Mouse (Mus musculus): Measurements from ENCODE around the gene Tspan14. TPM values are rescaled to one million over a fixed set of nuclear protein-coding genes. Genes with fewer than 3 reads are reported as not detected.

The Tspan14 gene
- polyA plus RNA-seq, 2 experiments, result 22.0 to 25.4 TPM

GRCm38 (mm10) chr14:40958083-40958985 lies 8.3 kb downstream of the Tspan14 start:
- Histone ChIP-seq H3K9me3 (ENCODE audit: control insufficient read depth, low read length) (no peaks in the 10 kb centered on the region), H3K27ac (peak overlapping the region; percentile 52), H3K36me3 (replicated peaks; ENCODE audit: control insufficient read depth, insufficient read depth, low read depth) (no peaks in the 10 kb centered on the region), H3K4me2 (ENCODE audit: low read depth) (peak overlapping the region; percentile 36), H3K9ac (replicated peaks) (0 out of 2 replicates have a peak overlapping the region, but pooled peaks have one; percentile 27), H3K27me3 (ENCODE audit: control insufficient read depth, insufficient read depth, low read length) (no peaks in the 10 kb centered on the region), H3K4me1 (replicated peaks; ENCODE audit: control insufficient read depth in 2 of 2, insufficient read depth in 2 of 2, low read length in 1 of 2) (peaks cover 81 to 85% of the 10 kb centered on the region in 2 experiments), H3K4me3 (ENCODE audit: insufficient read depth in 1 of 2, low read depth in 2 of 2, low read length in 2 of 2) (no peak overlapping the region)
- ATAC-seq (ENCODE audit: insufficient read depth) (no peak), DNase-seq (ENCODE audit: low read depth in 3 of 3, low spot score in 3 of 3) (no peak)
- no peak for TF ChIP-seq CTCF (IDR thresholded peaks at IDR 0.05; ENCODE audit: low read depth)
- TF ChIP-seq EP300 (IDR thresholded peaks at IDR 0.05; ENCODE audit: low read depth), result no peak
- 24% methylated on average over 4 of the region's 4 CpGs for WGBS (ENCODE audit: insufficient replicate concordance)

- no peak overlapping the region for H3K4me3 ChIP-seq (ENCODE audit: insufficient read depth in 1 of 2, low read depth in 2 of 2, low read length in 2 of 2)
- 0 out of 2 replicates have a peak overlapping the region, but pooled peaks have one; percentile 27 for H3K9ac ChIP-seq (replicated peaks)
- ATAC-seq (ENCODE audit: insufficient read depth), result no peak
- H3K36me3 ChIP-seq (replicated peaks; ENCODE audit: control insufficient read depth, insufficient read depth, low read depth), result no peaks in the 10 kb centered on the region
- 44% methylated on average over 3 of the region's 3 CpGs for WGBS (ENCODE audit: insufficient replicate concordance)
- H3K4me2 ChIP-seq (ENCODE audit: low read depth), result peak overlapping the region; percentile 36; the same call in 1 of the 2 replicates
- no peak for DNase-seq (ENCODE audit: low read depth in 3 of 3, low spot score in 3 of 3)
- peaks cover 73 to 80% of the 10 kb centered on the region in 2 experiments for H3K4me1 ChIP-seq (replicated peaks; ENCODE audit: control insufficient read depth in 2 of 2, insufficient read depth in 2 of 2, low read length in 1 of 2)
- TF ChIP-seq EP300 (IDR thresholded peaks at IDR 0.05; ENCODE audit: low read depth) (no peak), CTCF (IDR thresholded peaks at IDR 0.05; ENCODE audit: low read depth) (no peak)
- no peaks in the 10 kb centered on the region for H3K9me3 ChIP-seq (ENCODE audit: control insufficient read depth, low read length)
- H3K27me3 ChIP-seq (ENCODE audit: control insufficient read depth, insufficient read depth, low read length), result no peaks in the 10 kb centered on the region
- peak overlapping the region; percentile 52 for H3K27ac ChIP-seq
Observed at GRCm38 (mm10) chr14:40957607-40958006, 9.0 kb downstream of the Tspan14 start.

GRCm38 (mm10) chr14:40956252-40957146 lies 10.1 kb downstream of the Tspan14 start:
- Histone ChIP-seq H3K36me3 (replicated peaks; ENCODE audit: control insufficient read depth, insufficient read depth, low read depth) (no peaks in the 10 kb centered on the region), H3K4me3 (ENCODE audit: insufficient read depth in 1 of 2, low read depth in 2 of 2, low read length in 2 of 2) (no peak overlapping the region), H3K27me3 (ENCODE audit: control insufficient read depth, insufficient read depth, low read length) (no peaks in the 10 kb centered on the region), H3K27ac (peak overlapping the region; percentile 40), H3K4me1 (replicated peaks; ENCODE audit: control insufficient read depth in 2 of 2, insufficient read depth in 2 of 2, low read length in 1 of 2) (peaks cover 63 to 73% of the 10 kb centered on the region in 2 experiments), H3K9me3 (ENCODE audit: control insufficient read depth, low read length) (no peaks in the 10 kb centered on the region), H3K4me2 (ENCODE audit: low read depth) (peak overlapping the region; percentile 29), H3K9ac (replicated peaks) (peak overlapping the region; percentile 48)
- peak; percentile 71 for ATAC-seq (ENCODE audit: insufficient read depth)
- 21% methylated on average over 13 of the region's 13 CpGs for WGBS (ENCODE audit: insufficient replicate concordance)
- DNase-seq (ENCODE audit: low read depth in 3 of 3, low spot score in 3 of 3), result peak in 1 of 3 experiments; percentile 52
- TF ChIP-seq CTCF (IDR thresholded peaks at IDR 0.05; ENCODE audit: low read depth) (peak; percentile 40), EP300 (IDR thresholded peaks at IDR 0.05; ENCODE audit: low read depth) (no peak)

GRCm38 (mm10) chr14:40955596-40956251 lies 10.9 kb downstream of the Tspan14 start:
- 27% methylated on average over 10 of the region's 10 CpGs for WGBS (ENCODE audit: insufficient replicate concordance)
- H3K27me3 ChIP-seq (ENCODE audit: control insufficient read depth, insufficient read depth, low read length), result no peaks in the 10 kb centered on the region
- H3K36me3 ChIP-seq (replicated peaks; ENCODE audit: control insufficient read depth, insufficient read depth, low read depth), result no peaks in the 10 kb centered on the region
- H3K4me2 ChIP-seq (ENCODE audit: low read depth), result peak overlapping the region; percentile 29
- H3K4me1 ChIP-seq (replicated peaks; ENCODE audit: control insufficient read depth in 2 of 2, insufficient read depth in 2 of 2, low read length in 1 of 2), result peaks cover 63 to 78% of the 10 kb centered on the region in 2 experiments
- peak; percentile 1; the same call in 1 of the 2 replicates for ATAC-seq (ENCODE audit: insufficient read depth)
- no peak overlapping the region for H3K4me3 ChIP-seq (ENCODE audit: insufficient read depth in 1 of 2, low read depth in 2 of 2, low read length in 2 of 2)
- no peaks in the 10 kb centered on the region for H3K9me3 ChIP-seq (ENCODE audit: control insufficient read depth, low read length)
- peak overlapping the region; percentile 48 for H3K9ac ChIP-seq (replicated peaks)
- peak overlapping the region; percentile 40 for H3K27ac ChIP-seq
- TF ChIP-seq EP300 (IDR thresholded peaks at IDR 0.05; ENCODE audit: low read depth) (no peak), CTCF (IDR thresholded peaks at IDR 0.05; ENCODE audit: low read depth) (no peak)
- DNase-seq (ENCODE audit: low read depth in 3 of 3, low spot score in 3 of 3), result no peak
